Mouse (Mus musculus) kidney, adult 9 months (tissue): Measurements from ENCODE around the gene Sulf2.

Experiments used
- DNase-seq: peaks from one replicate; pipeline ENCODE4 v3.0.0; 2022

Gene Sulf2

GRCm38 (mm10) chr2:166148672-166149332 is 6.7 kb downstream of the Sulf2 start:
- DNase-seq, result no peak

GRCm38 (mm10) chr2:166147930-166148651 is 7.4 kb downstream of the Sulf2 start:
- DNase-seq, result no peak

- DNase-seq, result no peak
Observed at GRCm38 (mm10) chr2:166146446-166146845, 9.0 kb downstream of the Sulf2 start.

- no peak for DNase-seq
Observed at GRCm38 (mm10) chr2:166145031-166145430, 10.4 kb downstream of the Sulf2 start.

- DNase-seq, result peak; percentile 59
Observed at GRCm38 (mm10) chr2:166143871-166144270, 11.6 kb downstream of the Sulf2 start.

- DNase-seq, result peak; percentile 66
Observed at GRCm38 (mm10) chr2:166142561-166143112, 12.8 kb downstream of the Sulf2 start.

DNA sequence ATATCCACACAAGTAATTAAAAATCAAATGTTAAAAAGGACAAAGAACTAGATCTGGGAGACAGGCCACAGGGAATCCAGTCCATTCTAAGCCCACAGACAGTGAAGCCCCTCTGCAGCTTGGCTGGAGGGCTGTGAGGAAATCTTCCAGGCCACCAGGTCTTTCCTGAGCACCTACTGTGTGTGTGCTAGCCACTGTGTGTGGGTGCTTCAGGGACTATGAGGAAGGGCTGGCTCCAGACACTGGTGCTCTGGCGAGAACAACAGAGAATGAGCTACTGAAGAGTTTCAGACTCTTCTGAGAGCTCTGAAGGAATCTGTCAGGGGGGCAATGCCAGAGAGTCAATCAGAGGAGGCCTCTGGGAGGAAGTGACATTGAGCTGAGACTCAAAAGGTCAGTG is 13.6 kb downstream of the Sulf2 start:
- peak; percentile 34 for DNase-seq

- DNase-seq, result no peak
Observed at GRCm38 (mm10) chr2:166141039-166141438, 14.4 kb downstream of the Sulf2 start.

DNA sequence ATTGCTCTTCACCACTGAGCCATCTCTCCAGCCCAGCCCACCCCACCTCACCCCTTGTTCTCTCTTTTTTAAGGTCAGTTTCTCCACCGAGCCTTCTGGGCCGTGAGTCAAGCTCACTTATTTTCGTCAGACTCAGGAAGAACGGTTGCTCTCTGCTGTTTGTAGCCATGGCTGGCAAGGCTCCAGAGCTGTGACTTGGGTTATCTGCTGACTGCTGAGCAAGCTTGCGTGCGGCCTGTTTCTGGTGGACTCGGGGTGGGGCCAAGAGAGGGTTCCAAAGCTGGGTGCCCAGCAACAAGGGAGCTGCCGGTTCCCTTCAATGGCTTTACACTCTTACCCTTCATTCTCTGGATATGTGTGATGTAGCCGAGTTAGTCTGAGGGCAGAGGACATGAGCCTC is 15.0 kb downstream of the Sulf2 start:
- peak; percentile 80 for DNase-seq

DNA sequence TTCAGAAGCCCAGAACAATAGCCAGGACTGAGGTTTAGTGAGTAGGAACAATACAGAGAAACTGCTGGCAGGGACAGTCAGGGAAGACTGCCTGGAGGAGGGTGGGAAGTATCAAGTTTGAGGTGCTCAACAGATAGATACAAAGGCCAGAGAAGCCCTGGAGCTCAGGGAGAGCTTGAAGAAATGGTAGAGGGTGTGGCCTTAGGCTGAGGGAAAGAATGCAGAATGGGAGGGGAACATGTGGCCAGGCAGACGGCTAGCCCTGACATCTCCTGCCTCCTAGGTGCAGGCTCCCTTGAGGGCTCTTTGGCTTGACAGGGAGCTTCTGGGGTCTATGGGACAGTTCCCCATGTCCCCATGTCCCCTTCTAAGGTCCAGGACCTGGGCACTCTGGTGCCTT is 17.2 kb downstream of the Sulf2 start:
- no peak for DNase-seq

DNA sequence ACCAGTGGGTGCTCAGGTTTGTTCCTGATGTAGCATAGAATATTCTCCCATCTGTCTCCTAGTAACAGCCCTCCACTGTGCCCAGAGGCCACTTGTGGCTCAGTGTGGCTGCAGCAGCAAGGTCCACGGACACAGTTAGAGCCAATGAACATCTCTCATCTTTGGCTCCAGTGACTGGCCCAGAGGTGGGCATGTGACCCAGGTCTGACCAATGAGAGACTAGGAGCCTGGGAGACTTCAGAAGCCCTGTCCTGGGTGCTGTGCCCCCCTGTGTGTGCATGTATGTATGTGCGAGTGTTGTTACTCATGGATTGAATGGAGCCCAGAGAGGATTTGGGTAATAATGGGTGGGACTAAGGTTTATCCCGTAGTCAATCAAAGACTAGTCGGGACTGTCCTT is 18.0 kb downstream of the Sulf2 start:
- DNase-seq, result no peak

DNA sequence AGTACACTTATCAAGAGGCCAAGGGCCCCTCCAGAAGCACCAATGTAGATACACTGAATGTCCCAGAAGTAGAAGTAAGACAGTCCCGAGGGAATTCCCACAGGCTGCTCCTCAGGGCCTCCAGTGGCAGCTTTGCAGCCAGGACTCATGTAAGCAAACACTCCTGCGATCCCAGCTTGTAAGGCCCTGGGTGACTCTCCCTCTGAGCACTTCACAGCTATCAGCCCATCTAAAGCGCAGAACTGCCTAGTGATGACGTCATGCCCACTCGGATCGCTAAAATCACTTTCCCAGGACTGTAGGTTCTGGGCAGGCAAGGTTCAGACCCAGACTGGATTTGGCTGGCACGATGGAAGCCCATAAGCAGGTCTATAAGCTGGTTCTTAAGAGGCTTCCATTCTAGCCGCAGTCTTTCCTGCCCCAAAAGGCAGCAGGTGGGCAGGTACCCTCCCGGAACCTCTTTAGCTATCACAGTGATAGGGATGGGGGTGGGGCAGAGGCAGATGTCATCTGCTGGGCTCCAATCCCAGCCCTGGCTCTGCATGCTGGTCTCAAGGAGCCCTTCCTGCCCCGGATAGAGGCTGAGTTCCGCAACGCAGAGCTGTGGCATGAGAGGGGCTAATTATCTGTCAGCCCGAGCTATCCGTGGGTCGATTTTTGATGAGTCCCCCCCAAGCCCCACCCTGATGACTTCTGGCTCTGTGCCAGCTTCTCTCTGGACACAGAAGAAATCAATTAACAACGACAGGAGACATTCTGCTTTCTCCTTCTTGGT is 19.6 kb downstream of the Sulf2 start:
- DNase-seq, result no peak

DNA sequence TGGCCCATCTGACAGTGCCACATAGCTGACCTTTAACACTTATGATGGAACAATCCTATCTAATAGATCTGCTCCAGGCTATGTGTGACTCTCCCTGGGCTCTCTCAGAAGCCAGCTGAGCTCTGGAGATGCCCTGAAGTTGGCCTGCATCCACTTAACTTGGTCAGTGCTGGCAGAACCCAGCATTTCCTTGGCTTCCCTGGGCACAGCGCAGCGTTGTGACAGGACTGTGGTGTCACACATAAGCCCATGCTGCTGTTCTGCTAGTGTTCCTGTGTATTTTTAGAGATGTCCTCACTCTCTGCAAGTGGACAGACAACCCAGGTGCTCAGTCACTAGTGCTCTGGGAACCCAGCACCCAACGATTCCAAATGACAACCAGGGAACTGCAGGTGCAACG is 26.7 kb downstream of the Sulf2 start:
- DNase-seq, result no peak

DNA sequence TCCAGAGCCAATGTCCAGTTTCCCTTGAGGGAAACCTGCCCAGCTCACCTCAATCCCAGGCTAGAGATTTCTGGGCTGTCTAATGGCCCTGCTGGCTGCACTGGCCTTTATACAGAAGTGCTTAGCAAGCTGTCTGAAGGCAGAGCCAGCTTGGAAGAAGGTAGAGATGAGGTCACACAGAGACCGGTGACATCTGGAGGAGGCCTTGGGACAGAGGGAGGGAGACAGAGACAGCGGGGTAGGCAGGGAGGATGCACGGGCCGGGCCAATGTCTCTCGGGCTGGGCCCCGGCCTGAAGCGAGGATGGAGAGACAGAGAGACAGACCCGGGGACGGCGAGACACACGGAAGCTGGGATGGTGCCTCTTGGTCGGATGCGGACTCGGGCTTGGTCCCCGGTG is 27.4 kb downstream of the Sulf2 start:
- no peak for DNase-seq

GRCm38 (mm10) chr2:166126343-166126742 is 29.1 kb downstream of the Sulf2 start:
- DNase-seq, result no peak

GRCm38 (mm10) chr2:166125492-166126252 is 29.8 kb downstream of the Sulf2 start:
- peak; percentile 71 for DNase-seq

DNA sequence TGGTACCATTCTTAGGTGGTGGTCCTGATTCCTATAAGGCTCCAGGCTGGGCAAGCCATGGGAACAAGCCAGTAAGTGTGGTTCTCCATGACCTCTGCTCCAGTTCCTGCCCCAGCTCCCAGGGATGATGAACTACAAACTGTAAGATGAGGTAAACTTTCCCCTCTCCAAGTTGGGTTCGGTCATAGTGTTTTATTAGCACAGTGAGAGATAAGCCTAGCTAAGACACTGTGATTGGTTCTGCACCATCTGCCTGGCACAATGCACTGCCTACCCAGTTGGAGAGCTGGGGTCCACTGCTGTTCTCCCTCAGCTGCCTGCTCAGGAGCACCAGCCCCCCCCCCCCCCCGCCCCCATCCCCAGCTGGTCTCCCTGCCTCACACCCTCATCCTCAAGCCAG is 30.4 kb downstream of the Sulf2 start:
- no peak for DNase-seq

DNA sequence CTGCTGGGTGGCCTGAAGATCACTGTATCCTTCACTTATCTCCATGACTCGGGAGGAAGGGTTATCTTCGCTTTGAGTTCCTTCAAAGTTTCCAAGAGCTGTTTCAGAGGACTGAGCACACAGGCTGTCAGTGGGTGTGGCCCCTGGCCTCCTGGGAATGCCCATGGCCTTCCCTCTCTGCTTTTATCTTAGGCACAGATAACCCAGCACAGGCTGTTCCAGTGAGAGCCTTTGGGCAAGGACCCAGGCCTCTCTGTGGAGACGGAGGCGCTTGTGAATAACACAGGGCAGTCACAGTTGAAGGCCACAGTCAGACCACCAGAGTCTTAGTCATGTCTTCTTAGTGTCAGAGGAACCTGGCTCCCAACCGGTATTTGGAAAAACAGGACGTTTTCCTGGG is 32.7 kb downstream of the Sulf2 start:
- DNase-seq, result no peak

DNA sequence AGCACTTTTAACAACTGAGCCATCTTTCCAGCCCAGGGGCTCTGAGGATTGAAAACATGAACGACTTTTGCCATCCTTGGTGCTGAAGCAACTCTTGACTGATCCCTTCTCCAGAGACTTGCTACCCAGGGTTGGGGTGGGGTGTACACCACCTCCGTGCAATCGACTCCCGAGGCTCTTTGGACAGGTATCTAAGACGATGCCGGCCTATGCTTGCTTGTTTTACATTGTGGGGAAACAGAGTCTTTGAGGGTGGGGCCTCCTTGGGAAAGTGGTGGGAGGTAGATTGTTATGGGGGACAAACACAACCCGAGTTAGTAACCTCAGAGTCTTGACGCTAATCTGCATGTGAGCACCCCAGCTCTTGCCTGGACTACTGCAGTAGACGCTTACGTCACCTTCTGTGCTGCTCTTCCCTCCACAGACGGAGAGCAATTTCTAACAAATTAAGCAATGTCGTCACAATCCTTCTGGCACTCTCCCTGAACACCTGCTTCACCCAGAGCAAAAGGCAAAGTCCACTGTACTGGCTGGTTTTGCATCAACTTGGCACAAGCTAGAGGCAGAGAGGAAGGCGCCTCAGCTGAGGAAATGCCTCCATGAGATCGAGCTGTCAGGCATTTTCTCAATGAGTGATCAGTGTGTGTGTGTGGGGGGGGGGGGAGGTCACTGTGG is 33.6 kb downstream of the Sulf2 start:
- peak; percentile 87 for DNase-seq

DNA sequence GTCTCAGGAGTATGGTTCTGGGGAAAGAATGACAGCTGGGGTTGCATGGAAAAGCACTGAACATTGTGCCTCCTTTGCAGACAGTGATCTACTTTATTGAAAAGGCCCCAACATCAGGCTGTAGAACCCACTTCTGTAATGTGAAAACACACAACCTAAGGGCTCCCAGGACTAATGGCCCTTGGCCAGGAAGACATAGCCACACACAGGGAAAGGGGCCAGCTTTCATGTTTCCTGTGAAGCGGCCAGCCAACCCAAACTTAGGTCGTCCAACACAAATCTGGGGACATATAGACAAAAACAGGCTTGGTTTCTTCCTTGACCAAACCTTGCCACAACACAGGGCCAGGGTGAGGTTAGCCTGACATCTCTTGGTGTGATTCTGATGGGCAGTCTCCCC is 35.5 kb downstream of the Sulf2 start:
- no peak for DNase-seq

- DNase-seq, result no peak
Observed at GRCm38 (mm10) chr2:166116704-166117103, 38.8 kb downstream of the Sulf2 start.

GRCm38 (mm10) chr2:166116278-166116608 is 39.2 kb downstream of the Sulf2 start:
- DNase-seq, result no peak
